Mouse (Mus musculus): ENCODE data around the gene Hnrnpl. TPM values are rescaled to one million over a fixed set of nuclear protein-coding genes. Genes with fewer than 3 reads are reported as not detected.

The Hnrnpl gene
- polyA plus RNA-seq, 1 experiment from 2014 or later = 264 TPM

DNA sequence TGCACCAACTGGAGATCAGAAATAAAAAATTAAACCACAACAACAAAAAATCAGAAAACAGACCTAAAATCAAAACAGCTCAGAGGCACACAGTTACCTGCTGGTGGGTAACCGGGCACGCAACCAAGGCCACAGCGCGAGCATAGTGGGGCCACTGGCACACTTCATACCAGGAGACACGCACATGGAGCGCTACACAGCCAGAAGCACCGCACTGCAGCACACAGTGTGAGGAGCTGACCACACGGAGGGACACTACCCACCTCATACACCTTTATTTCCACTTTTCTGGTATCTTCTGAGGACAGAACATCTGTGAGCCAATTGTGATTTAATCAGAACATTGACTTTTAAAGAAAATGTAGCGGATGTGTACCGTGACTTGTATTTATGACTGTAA is 8.6 kb downstream of the Hnrnpl start:
- Histone ChIP-seq H3K9ac (no peak overlapping the region), H3K27ac (no peak overlapping the region)

DNA sequence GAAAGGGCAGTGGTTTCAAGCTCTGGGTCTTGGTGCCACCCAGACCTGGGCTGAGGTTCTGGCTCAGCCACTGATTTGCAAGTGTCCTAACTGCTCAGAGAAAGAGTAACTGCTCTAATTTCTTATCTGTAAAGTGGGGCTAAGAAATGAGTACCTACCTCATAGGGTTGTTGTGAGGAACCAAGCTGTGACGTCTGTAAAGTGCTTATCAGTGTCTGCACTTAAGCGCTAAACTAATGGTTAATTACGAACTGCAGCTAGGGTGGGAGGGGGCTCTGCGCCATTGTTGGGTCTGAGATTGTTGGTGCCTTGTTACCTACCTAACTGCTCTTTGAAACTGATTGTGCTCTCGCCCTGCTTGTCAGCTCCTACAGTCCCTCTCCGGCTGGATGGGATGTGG is 9.2 kb downstream of the Hnrnpl start:
- no peak overlapping the region for H3K9ac ChIP-seq
- no peak overlapping the region for H3K27ac ChIP-seq
- H3K36me3 ChIP-seq = peaks cover 96% of the 10 kb centered on the region
- 71% methylated on average over 6 of the region's 6 CpGs for WGBS
- ATAC-seq (ENCODE audit: low FRiP score, low read depth) = no peak
- H3K9me3 ChIP-seq = no peaks in the 10 kb centered on the region
- peak overlapping the region; percentile 27 for H3K4me2 ChIP-seq (replicated peaks)
- peaks cover 70% of the 10 kb centered on the region for H3K4me1 ChIP-seq
- 0 out of 2 replicates have a peak overlapping the region, but pooled peaks have one; percentile 5 for H3K4me3 ChIP-seq
- H3K27me3 ChIP-seq (replicated peaks) = no peaks in the 10 kb centered on the region

More for the DNA sequence above, 8.6 kb downstream of the Hnrnpl start:
- H3K4me3 ChIP-seq = no peak overlapping the region
- H3K9me3 ChIP-seq = no peaks in the 10 kb centered on the region
- WGBS = 94% methylated on average over 10 of the region's 10 CpGs
- H3K4me2 ChIP-seq (replicated peaks) = no peak overlapping the region
- H3K4me1 ChIP-seq = peaks cover 76% of the 10 kb centered on the region
- peaks cover 96% of the 10 kb centered on the region for H3K36me3 ChIP-seq
- no peaks in the 10 kb centered on the region for H3K27me3 ChIP-seq (replicated peaks)
- ATAC-seq (ENCODE audit: low FRiP score, low read depth) = no peak

DNA sequence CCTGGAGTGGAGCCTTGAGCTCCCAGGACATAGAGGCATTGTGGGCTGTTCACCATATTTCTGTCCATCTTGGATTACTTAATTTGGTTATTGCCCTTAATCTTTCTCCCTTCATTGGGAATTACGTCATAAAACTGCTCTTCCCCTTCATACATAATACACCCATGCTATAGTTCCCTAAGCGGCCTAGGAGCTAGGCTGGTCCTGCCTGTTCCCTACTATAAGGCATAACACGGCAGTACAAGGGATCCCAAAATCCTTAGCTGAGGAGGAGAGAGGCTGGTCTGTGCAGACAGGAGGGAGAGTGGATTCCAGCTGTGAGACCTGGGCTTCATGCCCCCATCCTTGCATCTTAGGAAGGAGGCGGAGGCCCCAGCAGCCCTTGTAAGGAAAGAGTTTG is 9.6 kb downstream of the Hnrnpl start:
- H3K36me3 ChIP-seq = peaks cover 95% of the 10 kb centered on the region
- peak overlapping the region; percentile 27; the same call in 1 of the 2 replicates for H3K4me2 ChIP-seq (replicated peaks)
- 78% methylated on average over 4 of the region's 4 CpGs for WGBS
- H3K9ac ChIP-seq = 0 out of 2 replicates have a peak overlapping the region, but pooled peaks have one; percentile 5
- peaks cover 66% of the 10 kb centered on the region for H3K4me1 ChIP-seq
- H3K9me3 ChIP-seq = no peaks in the 10 kb centered on the region
- 0 out of 2 replicates have a peak overlapping the region, but pooled peaks have one; percentile 5 for H3K4me3 ChIP-seq
- H3K27ac ChIP-seq = 0 out of 2 replicates have a peak overlapping the region, but pooled peaks have one; percentile 9
- H3K27me3 ChIP-seq (replicated peaks) = no peaks in the 10 kb centered on the region
- no peak for ATAC-seq (ENCODE audit: low FRiP score, low read depth)

DNA sequence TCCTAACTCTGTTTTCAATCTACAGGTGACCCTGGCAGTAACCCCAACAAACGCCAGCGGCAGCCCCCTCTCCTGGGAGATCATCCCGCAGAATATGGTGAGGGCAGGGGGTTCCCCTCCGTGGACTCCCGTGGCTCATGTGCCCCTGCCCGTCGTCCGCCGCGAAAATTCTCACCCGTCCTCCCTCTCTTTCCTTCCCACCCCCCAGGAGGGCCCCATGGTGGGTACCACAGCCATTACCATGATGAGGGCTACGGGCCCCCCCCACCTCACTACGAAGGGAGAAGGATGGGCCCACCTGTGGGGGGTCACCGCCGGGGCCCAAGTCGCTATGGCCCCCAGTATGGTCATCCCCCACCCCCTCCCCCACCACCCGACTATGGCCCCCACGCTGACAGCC is 10.1 kb downstream of the Hnrnpl start:
- 83% methylated on average over 18 of the region's 18 CpGs for WGBS
- H3K4me1 ChIP-seq = peaks cover 61% of the 10 kb centered on the region

DNA sequence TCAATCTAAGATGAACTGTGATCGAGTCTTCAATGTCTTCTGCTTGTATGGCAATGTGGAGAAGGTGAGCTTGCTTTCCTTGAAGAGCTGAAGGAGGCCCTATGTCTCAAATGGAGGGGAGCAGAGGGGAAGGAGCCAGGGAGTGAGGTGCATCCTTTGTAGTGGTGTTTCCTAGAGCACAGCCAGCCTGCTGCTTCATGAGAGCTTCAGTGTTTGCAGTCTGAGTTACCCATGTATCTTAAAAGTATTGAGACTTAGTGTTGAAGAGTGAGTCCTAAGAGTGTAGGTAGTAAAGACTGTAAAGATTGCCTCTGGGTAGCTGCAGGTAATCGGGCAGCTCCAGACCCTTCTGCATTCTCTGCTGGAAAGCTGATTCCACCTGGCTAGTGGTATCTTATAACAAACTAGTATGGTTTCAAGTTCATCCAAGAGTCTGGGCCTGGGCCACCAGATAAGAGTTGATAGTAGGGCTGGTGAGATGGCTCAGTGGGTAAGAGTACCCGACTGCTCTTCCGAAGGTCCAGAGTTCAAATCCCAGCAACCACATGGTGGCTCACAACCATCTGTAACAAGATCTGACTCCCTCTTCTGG is 10.6 kb downstream of the Hnrnpl start:
- peaks cover 56% of the 10 kb centered on the region for H3K4me1 ChIP-seq

More for the DNA sequence above, 10.1 kb downstream of the Hnrnpl start:
- Histone ChIP-seq H3K4me3 (no peak overlapping the region), H3K27ac (0 out of 2 replicates have a peak overlapping the region, but pooled peaks have one; percentile 9), H3K4me2 (replicated peaks) (0 out of 2 replicates have a peak overlapping the region, but pooled peaks have one; percentile 27), H3K9ac (0 out of 2 replicates have a peak overlapping the region, but pooled peaks have one; percentile 5), H3K27me3 (replicated peaks) (no peaks in the 10 kb centered on the region), H3K36me3 (peaks cover 92% of the 10 kb centered on the region), H3K9me3 (no peaks in the 10 kb centered on the region)
- no peak for ATAC-seq (ENCODE audit: low FRiP score, low read depth)

DNA sequence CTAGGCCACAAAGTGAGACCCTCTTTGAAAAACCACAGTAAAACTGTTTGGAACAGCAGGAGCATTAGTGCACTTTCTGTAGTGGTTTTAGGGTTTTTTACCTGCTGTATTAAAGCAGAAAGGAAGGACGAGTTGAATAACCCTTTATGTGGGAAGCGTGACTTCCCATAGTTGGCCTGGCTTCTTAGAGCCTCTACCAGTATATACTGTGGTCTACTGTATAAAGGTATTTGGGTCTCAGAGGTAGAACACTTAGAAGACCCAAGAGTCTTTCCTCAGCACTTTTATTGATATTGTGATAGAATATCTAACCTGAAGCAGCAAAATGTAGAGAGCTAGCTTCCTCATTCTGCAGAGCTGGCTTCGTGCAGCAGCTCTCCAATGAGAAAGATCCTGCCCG is 11.2 kb downstream of the Hnrnpl start:
- Histone ChIP-seq H3K4me1 (peaks cover 53% of the 10 kb centered on the region), H3K27ac (no peak overlapping the region), H3K4me3 (no peak overlapping the region), H3K36me3 (peaks cover 81% of the 10 kb centered on the region), H3K9me3 (no peaks in the 10 kb centered on the region), H3K9ac (0 out of 2 replicates have a peak overlapping the region, but pooled peaks have one; percentile 1), H3K4me2 (replicated peaks) (no peak overlapping the region; the same call in 1 of the 2 replicates), H3K27me3 (replicated peaks) (no peaks in the 10 kb centered on the region)
- no peak for ATAC-seq (ENCODE audit: low FRiP score, low read depth)
- WGBS = 79% methylated on average over 4 of the region's 4 CpGs

More for the DNA sequence above, 10.6 kb downstream of the Hnrnpl start:
- Histone ChIP-seq H3K27me3 (replicated peaks) (no peaks in the 10 kb centered on the region), H3K27ac (no peak overlapping the region), H3K4me3 (no peak overlapping the region), H3K36me3 (peaks cover 87% of the 10 kb centered on the region), H3K9me3 (no peaks in the 10 kb centered on the region), H3K4me2 (replicated peaks) (no peak overlapping the region), H3K9ac (no peak overlapping the region)
- 88% methylated on average over 4 of the region's 4 CpGs for WGBS
- ATAC-seq (ENCODE audit: low FRiP score, low read depth) = no peak

DNA sequence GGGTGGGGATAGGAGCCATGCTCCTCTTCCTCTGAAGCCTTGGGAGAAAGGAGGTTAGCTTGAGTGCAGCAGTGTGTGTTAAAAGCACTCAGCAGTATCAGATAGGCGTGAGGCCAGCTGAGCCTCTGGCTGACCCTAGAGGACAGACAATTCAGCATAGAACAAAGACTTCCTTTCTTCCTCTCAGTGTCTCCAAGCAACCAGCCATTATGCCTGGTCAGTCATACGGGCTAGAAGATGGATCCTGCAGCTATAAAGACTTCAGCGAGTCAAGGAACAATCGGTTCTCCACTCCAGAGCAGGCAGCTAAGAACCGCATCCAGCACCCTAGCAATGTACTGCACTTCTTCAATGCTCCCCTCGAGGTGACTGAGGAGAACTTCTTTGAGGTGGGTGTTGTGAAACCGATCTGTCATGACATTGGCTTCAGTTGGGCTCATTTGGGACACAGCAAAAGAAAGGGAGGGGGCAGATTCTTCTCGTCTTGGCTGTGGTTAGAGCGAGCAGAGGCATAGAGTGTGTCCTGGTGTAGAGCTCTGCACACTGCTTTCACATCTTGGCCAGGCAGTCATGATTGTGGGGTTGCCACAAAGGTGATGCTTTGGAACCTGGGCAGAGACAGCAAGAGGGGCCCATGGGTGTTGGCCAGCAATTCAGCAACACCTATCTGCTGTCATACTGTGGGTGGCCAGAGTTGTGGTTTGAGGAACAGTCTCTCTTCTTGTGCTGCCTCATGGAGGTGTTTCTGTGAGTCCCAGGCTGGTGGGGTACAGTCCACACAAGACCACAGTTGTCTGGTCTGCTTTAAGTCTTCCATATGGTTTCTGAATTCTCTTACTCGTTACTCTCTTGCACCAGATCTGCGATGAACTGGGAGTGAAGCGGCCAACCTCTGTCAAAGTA is 12.3 kb downstream of the Hnrnpl start:
- Histone ChIP-seq H3K4me3 (no peak overlapping the region), H3K4me2 (replicated peaks) (no peak overlapping the region; the same call in 1 of the 2 replicates), H3K9me3 (no peaks in the 10 kb centered on the region), H3K9ac (no peak overlapping the region), H3K4me1 (peaks cover 47% of the 10 kb centered on the region), H3K27me3 (replicated peaks) (no peaks in the 10 kb centered on the region), H3K27ac (peak overlapping the region; percentile 38; the same call in 1 of the 2 replicates), H3K36me3 (peaks cover 71% of the 10 kb centered on the region)
- no peak; the same call in 1 of the 2 replicates for ATAC-seq (ENCODE audit: low FRiP score, low read depth)
- WGBS = 43% methylated on average over 12 of the region's 12 CpGs

DNA sequence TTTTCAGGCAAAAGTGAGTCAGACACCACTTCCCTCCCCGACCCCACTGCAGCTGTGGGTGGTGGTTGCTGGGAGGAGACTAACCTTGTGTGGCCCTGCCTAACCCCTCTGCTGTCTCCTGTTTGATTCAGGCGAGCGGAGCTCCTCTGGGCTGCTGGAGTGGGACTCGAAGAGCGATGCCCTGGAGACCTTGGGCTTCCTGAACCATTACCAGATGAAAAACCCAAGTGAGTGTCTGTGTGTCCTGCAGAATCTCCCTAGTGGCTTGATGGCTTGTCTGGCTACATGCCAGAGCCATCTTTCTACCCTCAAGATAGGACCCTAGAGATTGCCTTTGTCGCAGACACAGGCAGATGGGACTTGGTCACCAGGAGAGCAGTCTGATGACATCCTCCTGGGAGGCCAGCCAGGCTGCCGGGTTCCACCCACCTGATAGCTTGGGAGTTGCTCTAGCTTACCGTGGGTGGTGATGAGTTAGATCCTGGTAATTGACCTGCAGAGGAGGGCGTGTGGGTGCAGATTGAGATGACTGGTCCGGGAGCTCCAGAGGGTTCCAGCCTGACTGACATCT is 13.0 kb downstream of the Hnrnpl start:
- Histone ChIP-seq H3K9me3 (no peaks in the 10 kb centered on the region), H3K4me3 (no peak overlapping the region), H3K4me1 (peaks cover 43% of the 10 kb centered on the region), H3K4me2 (replicated peaks) (no peak overlapping the region), H3K9ac (no peak overlapping the region), H3K36me3 (peaks cover 64% of the 10 kb centered on the region), H3K27me3 (replicated peaks) (no peaks in the 10 kb centered on the region), H3K27ac (no peak overlapping the region; the same call in 1 of the 2 replicates)
- no peak for ATAC-seq (ENCODE audit: low FRiP score, low read depth)
- 69% methylated on average over 10 of the region's 10 CpGs for WGBS

DNA sequence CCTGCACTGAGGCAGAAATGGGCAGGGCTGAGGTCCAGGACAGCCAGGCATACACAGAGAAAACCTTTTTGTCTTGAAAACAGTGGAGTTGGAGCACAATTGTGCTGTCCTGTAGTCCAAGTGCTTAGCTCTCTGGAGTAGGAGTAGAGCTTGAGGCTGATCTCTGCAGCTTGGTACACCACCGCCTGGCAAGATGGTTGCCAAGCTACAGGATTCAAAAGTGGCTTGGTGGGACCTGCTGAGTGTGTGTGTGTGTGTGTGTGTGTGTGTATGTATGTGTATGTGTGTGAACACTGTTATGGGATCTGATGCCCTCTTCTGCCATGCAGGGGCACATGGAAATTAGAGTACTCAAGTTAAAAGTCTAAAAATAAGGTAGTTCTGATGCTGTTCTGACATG is 14.2 kb downstream of the Hnrnpl start:
- Histone ChIP-seq H3K9me3 (no peaks in the 10 kb centered on the region), H3K4me1 (peaks cover 35% of the 10 kb centered on the region), H3K27ac (no peak overlapping the region), H3K9ac (no peak overlapping the region), H3K36me3 (peaks cover 52% of the 10 kb centered on the region), H3K4me2 (replicated peaks) (no peak overlapping the region), H3K4me3 (no peak overlapping the region), H3K27me3 (replicated peaks) (no peaks in the 10 kb centered on the region)
- ATAC-seq (ENCODE audit: low FRiP score, low read depth) = no peak
- 90% methylated on average over 1 of the region's 1 CpGs for WGBS

DNA sequence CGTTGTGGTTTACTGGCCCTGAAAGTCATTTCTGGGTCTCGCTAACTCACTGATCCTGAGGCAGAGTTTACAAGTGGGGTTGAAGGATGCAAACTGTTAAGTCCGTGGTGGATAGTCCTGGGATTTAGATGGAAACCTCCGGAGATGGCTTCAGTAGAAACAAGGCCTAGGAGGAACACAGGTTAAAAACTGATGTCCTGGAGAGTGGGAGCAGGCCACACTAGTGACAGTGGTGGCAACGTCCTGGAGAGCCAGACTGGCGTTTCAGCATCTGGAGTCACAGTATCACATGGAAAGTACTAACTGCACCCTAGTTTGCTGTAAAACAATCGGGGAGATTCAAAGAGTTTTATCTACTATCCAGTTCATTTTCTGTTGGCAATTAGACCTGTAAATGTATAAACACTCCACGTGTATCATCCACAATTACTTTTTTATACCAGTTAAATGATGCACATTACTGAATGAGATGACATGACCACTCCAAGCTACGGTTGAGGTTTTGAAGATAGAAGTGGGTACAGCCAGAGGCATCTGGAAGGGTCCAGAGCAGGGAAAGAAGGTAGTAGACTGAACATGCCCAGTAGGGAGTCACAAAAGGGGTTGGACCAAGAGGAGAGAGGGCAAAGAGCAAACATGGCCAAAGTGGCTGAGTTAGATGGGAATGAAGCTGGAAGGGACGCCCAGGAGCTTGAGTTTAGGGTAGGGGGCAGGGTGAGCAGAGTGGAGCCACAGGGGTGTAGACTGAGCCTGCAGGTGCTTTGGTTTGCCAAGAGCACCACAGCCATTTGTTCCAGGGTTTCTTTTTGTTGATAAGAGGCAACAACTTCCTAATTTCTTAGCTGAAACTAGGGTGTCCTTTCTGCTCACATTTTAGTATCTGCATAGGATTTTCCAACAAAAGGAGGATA is 14.9 kb downstream of the Hnrnpl start:
- Histone ChIP-seq H3K27me3 (replicated peaks) (no peaks in the 10 kb centered on the region), H3K9ac (no peak overlapping the region), H3K4me2 (replicated peaks) (no peak overlapping the region), H3K27ac (no peak overlapping the region), H3K9me3 (no peaks in the 10 kb centered on the region), H3K36me3 (peaks cover 45% of the 10 kb centered on the region), H3K4me1 (peaks cover 28% of the 10 kb centered on the region), H3K4me3 (no peak overlapping the region)
- 62% methylated on average over 10 of the region's 10 CpGs for WGBS
- ATAC-seq (ENCODE audit: low FRiP score, low read depth) = no peak

DNA sequence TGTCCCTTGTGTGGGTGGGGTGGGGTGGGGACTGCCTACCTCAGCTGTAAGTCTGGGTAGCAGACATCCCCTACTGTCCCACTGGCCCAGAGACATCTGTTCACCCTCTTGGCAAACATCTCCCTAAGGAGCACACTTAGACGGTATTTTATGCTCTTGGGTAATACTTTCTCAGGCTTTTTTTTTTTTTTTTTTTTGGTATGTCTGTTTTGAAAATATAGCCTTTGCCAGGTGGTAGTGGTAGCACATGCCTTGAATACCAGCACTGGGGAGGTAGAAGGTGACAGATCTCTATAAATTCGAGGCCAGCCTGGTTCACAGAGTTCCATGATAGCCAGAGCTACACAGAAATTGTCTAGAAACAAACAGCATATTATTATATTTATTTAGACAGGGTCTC is 15.6 kb downstream of the Hnrnpl start:
- no peaks in the 10 kb centered on the region for H3K27me3 ChIP-seq (replicated peaks)
- no peak overlapping the region for H3K4me3 ChIP-seq
- no peak overlapping the region for H3K4me2 ChIP-seq (replicated peaks)
- H3K36me3 ChIP-seq = peaks cover 38% of the 10 kb centered on the region
- H3K9ac ChIP-seq = no peak overlapping the region
- no peaks in the 10 kb centered on the region for H3K9me3 ChIP-seq
- 54% methylated on average over 2 of the region's 2 CpGs for WGBS
- H3K27ac ChIP-seq = no peak overlapping the region
- H3K4me1 ChIP-seq = peaks cover 24% of the 10 kb centered on the region
- no peak for ATAC-seq (ENCODE audit: low FRiP score, low read depth)

Data from neural tube, embryonic 12.5 days (tissue).